Mouse (Mus musculus): ENCODE results near the gene Kdm2b.

DNA sequence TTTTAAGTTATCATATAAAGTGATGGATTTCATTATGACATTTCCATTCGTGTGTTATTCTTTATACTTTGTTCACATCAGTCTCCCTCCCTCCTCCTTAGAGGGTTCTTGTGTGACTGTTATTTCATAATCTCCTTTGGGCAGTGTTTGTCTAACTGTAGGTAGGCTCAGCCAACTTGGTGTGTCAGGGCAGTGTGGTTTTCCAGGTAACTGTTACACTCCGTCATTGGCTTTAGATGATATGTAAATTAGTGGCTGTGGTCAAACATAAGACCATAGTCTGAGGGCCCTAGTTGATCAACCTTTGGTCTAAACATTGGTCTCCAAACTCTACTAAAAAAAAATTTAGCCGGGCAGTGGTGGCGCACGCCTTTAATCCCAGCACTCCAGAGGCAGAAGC, 30.8 kb upstream of the Kdm2b start:
- no peak for TF ChIP-seq MYOD1 (IDR thresholded peaks at IDR 0.05; ENCODE audit: control insufficient read depth in 1 of 3, insufficient read length in 2 of 3, low read depth in 2 of 3)
- no peak for TF ChIP-seq POLR2A (IDR thresholded peaks at IDR 0.05; ENCODE audit: insufficient read length, low read depth)
- no peak for TF ChIP-seq POLR2AphosphoS2 (IDR thresholded peaks at IDR 0.05; ENCODE audit: insufficient read length, low read depth)
- TF ChIP-seq MYOG (IDR thresholded peaks at IDR 0.05; ENCODE audit: control insufficient read depth in 1 of 3, insufficient read depth in 1 of 3, insufficient read length in 2 of 3, low read depth in 2 of 3): no peak
- no peak for TF ChIP-seq TCF3 (IDR thresholded peaks at IDR 0.05; ENCODE audit: insufficient read length, low read depth)
